Mouse (Mus musculus) retina, postnatal 1 day (tissue): ENCODE results near the gene Pheta1.

Experiments used
- DNase-seq: peaks from one replicate; pipeline ENCODE4 v3.0.0-alpha.2; 2012

Pheta1 gene

DNA sequence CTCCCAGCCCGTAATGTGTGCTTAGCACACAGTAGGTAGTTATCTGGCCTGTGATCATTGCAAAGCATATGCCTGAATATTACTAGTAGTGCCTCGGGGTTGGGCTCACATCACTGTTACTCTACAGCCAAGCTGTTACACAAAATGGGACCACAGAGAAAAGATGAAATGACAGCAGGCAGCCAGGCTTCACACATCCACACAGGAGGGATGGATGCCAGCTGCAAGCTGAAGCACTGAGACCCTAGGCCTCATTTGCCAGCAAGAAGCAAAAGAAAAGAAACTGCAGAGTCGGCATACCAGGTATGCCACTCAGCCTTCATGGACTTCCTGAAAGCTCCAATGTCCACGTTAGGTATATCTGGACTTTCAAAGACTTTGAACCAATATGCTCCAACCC is 20.9 kb upstream of the Pheta1 start:
- no peak for DNase-seq

DNA sequence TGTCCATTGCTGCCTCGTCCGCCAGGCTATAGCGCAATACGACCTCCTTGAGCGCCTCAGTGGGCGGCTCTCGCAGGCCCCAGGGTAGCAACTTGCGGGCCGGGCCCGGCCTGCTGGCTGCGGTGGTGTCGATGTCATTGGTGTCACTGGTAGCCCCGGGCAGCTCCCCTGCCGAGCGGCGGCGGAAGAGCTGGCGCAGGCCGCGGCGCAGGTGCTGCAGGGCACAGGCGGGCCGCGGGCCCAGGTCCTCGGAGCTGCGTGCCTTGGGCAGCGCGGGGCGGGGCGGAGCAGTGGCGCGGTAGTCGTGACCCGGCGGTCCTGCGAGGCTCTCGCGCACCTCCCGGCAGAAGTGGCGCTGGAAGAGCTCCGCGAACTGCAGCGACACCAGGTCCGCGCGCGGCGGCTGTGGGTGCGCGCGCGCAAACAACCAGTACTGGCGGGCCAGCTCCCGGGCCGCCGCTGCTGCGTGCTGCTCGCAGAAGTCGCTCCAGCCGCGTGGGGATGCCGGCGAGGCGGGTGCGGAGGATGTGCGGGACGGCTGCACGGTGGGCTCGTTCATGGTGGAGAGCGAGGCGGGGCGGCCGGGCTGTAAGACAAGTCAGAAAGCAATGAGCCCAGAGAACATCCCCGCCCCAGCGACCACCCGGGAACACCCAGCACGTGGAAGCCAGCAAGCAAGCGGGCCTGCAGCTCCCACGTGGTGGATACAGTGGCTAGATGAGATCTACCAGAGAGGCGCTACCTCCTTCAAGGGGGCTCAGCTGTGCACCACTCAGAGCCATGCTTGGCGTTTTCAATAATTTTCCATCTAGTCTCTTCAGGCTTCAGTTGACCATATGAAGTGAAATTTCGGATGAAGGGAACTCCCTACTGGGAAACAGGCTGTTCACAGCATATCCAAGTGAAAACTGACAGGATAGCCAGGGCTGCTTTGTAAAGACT is 20.0 kb upstream of the Pheta1 start:
- DNase-seq = peak; percentile 78

DNA sequence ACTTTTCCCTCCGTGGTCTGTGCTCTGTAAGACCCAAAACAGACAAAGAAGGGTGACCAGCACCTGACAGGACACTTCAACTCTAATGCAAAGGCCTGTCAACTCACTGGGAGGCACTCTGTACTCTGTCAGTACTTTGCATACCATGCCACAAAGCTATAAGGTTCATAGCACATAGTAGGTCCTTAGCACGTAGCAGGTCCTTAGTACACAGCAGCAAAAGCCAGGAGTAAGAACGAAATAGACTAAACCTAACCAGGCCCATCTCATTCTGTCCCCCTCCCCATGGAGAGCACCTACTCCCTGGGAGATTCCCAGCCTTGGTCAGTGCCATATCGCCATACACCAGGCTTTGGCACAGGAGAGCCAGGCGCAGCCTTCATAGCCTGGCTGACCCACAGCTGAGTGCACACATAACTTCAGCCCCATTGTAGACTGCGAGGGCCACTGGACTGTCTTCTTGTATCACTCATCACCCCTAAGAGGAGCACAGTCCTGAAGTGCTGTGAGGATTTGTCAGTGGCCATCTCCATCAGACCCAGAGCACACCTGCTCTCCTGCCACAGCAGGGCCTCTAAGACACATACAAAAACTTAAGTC is 17.7 kb upstream of the Pheta1 start:
- no peak for DNase-seq

- no peak for DNase-seq
Measured at GRCm38 (mm10) chr5:121832376-121833155, 16.2 kb upstream of the Pheta1 start.

DNA sequence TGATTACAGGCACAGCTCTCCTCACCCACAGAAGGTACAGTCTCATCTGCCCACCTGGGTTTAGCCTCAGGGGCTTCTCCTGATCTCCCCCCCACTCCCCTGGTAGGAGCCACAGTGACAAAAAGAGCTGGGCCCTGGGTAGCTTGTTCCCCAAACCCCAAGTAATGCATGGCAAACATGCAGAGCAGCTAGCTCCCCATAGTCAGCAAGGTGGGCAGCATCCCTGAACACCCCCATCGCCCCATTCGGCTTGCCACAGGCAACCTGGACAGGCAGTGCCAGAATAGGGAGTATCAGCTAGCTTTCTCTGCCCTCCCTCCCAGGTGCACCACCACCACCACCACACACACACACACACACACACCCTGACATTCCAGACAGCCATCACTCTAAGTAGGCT is 15.6 kb upstream of the Pheta1 start:
- DNase-seq = no peak

- peak; percentile 50 for DNase-seq
Measured at GRCm38 (mm10) chr5:121833572-121834240, 15.1 kb upstream of the Pheta1 start.

DNA sequence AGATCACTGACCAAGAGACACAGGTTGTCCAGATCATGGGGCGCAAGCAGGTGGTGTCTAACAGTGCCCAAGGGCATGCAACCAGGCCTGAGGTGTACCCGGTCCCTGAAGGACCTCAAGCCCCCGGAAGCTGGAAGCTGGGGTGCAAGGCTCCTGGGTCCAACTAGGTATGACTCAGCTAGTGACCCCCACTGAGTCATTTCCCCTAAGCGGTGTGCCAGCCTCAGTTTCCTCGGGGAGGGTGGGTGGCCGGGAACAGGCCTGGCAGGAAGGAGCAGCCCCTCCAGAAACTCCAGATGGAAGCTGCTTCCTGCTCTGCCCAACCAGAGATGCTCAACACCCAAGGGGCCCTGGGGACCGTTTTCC is 14.6 kb upstream of the Pheta1 start:
- DNase-seq = no peak

DNA sequence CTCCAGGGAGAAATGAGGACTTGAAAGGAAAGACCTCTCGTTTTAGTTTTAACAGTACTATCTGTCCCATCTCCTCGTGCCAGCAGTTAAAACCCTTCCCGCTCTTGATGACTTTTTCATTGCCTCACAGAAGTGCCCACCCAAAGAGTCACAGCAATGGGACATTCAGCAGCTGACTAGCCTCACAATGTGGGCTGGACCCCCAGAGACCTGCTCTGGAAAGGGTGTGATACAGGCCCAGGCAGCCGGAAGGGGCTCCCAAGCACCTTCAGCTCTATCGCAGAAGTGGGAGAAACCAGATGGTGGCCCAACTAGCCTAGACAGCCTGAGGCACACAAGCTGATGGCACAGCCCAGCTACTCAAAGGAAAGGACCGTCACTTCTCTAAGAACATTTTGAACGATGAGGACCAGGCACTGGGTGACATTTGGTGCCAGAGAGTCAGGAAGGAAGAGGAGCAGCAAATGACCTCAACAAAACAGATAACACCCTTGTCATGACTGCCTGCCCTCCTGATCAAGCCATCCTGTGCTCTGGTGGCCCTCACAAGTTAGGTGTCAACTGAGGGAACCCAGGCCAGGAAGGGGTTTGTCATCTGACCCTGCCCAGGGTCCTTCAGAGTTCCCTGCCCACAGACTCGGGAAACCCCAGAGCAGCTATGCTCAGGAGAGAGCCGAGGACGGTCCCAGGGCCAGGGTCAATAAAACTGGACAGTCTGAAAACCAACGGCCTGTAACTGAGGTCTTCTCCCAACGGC is 13.6 kb upstream of the Pheta1 start:
- no peak for DNase-seq

GRCm38 (mm10) chr5:121835949-121836691 is 12.7 kb upstream of the Pheta1 start:
- no peak for DNase-seq

GRCm38 (mm10) chr5:121836692-121837415 is 11.9 kb upstream of the Pheta1 start:
- DNase-seq = peak; percentile 89

GRCm38 (mm10) chr5:121837441-121838340 is 11.1 kb upstream of the Pheta1 start, which contains the start of gene Sh2b3:
TSS of gene Sh2b3 (minus strand) at chr5:121837646.
- no peak for DNase-seq

- peak; percentile 41 for DNase-seq
Measured at GRCm38 (mm10) chr5:121838341-121839127, 10.2 kb upstream of the Pheta1 start.

DNA sequence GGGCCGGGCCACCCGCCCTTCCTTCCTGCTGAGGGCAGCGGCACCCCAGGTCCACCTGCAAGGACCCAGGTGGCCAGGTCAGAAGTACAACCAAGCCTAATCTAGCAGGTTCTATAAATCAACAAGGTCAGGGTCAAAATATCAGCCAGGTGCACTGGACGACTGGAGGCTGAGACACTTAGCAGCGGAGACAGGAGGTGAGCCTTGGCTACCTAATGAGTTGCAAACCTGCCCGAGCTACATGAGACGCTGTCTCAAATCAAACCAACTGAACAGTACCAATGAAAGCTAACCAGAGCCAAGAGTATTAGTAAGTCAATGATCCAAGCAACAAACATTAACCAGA is 9.7 kb upstream of the Pheta1 start:
- no peak for DNase-seq

GRCm38 (mm10) chr5:121841516-121841915 is 7.3 kb upstream of the Pheta1 start:
- no peak for DNase-seq

DNA sequence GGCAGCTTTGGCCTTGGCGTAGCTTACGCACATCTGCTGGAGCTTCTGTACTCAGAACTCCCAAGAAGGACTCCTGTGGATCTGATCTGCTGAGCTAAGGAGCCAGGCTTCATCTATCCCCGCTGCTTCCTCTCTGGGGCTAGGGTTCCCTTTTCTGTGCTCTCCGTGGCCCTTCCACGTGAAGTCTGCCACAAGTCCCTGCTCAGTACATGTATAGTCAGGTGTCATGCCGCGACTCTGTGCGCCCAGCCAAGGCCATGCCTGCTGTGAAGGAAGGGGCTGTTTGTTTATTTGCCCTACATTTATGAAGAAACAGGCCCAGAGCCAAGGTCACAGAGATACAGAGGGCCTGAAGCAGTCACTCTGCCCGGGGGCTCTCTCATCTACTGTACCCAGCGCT is 6.8 kb upstream of the Pheta1 start:
- DNase-seq = no peak

DNA sequence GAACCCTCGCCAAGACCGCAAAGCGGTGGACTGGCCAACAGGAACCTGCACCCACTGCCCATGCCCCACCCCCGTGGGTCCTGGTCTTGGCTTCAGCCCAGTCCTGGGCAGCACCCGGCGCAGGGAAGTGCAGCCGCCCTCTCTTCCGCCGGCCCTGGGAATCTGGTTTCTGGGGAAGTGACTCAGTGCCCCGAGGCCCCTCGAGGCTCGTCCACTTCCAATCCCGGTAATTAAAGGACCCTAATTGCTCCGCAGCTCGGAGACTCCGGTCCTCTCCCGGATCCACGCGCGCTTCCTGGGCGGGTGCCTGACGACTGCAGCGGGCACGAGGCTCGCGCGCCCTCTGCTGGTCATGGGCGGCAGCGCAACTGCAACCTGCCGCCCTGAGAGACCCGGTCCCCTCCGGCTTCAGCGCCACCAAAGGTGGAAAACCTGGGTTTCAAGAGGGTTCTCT is 6.1 kb upstream of the Pheta1 start:
- peak; percentile 89 for DNase-seq

DNA sequence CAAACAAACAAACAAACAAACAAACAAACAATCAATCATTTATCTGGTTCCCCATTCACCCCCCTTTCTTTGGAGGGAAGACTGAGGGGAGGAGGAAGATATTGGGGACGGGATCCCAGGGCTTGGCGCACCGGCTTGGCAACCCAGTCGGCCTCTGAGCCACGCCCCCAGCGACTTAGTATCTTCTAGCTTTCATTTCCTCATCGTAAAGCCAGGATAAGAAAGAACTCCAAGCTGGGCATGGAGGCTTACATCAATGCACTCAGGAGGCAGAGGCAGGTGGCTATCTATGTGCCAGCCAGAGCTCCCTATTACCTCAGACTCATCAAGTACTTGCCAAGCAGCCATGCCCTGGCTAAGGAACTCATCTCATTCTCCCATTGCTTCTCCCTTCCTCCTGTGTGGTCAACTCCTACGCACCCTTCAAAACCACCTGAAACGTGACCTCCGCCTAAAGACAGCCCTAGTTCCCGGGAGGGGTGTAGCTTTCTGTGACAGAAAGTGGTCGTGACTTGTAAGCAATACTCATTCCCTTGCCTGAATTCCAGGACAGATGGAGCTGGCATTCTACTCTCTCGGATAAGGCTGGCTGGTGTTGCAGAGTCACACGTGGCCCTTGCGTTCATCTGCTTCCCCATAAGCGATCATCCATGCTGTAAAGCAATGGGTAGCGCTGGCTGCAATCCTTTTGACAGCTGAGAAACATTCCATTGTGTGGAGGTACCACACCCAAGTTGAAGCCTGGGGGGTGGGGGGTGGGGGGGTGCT is 5.5 kb upstream of the Pheta1 start:
- no peak for DNase-seq

DNA sequence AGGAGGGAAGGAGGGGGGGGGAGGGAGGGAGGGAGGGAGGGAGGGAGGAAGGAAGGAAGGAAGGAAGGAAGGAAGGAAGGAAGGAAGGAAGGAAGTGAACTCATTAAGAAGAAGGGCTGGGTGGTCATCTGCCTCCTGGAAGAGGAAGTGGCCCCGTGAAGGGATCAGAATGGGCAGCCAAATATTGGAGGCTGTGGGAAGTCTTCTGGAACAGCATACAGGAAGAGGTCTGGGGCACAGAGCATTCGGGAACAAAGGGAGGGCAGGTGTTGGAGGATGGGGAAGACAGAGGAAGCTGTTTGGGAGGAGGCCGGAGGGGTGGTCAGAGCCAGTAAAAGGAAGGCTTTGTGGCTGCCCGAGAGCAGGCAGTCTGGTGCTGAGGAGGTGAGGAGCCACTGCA is 3.4 kb upstream of the Pheta1 start:
- no peak for DNase-seq
